Mouse (Mus musculus) kidney, adult 2 months (tissue): ENCODE data around the gene Spag5. TPM values are rescaled to one million over a fixed set of nuclear protein-coding genes. Genes with fewer than 3 reads are reported as not detected.

Experiments
- DNase-seq: peaks from one replicate; pipeline ENCODE4 v3.0.0; 2021
- H3K27ac ChIP-seq: fragments of 200-500 bp; 2 replicates; pipeline ENCODE4 v1.5.1; 2012; ENCODE audit warnings: low read depth, low read length, control low read depth, inconsistent platforms; ENCODE audit not compliant: insufficient read depth
- H3K27me3 ChIP-seq: fragments of 200-500 bp; replicated peaks from 2 replicates; pipeline ENCODE4 v1.6.1; 2012; ENCODE audit warnings: mild to moderate bottlenecking, moderate library complexity, low read length, inconsistent platforms; ENCODE audit not compliant: control insufficient read depth, insufficient read depth
- H3K36me3 ChIP-seq: fragments of 200-500 bp; 2 replicates; pipeline ENCODE4 v1.6.1; 2012; ENCODE audit warnings: mild to moderate bottlenecking, moderate library complexity, low read length, inconsistent platforms; ENCODE audit not compliant: control insufficient read depth, insufficient read depth
- H3K4me1 ChIP-seq: fragments of 200-500 bp; 2 replicates; pipeline ENCODE4 v1.6.1; 2011; ENCODE audit warnings: low read length; ENCODE audit not compliant: control insufficient read depth, insufficient read depth
- H3K4me3 ChIP-seq: fragments of 200-500 bp; 2 replicates; pipeline ENCODE4 v1.5.1; 2011; ENCODE audit warnings: mild to moderate bottlenecking, low read depth, low read length, control low read depth; ENCODE audit not compliant: insufficient read depth
- CTCF ChIP-seq: fragments of 200-500 bp; conservative IDR thresholded peaks from 2 replicates; pipeline ENCODE4 v1.5.1; 2011; ENCODE audit warnings: low read depth, mild to moderate bottlenecking, control low read depth, low read length, moderate library complexity, mixed read lengths; ENCODE audit not compliant: insufficient read depth, insufficient read length
- POLR2A ChIP-seq: fragments of 200-500 bp; IDR thresholded peaks from one replicate; pipeline ENCODE4 v1.6.1; 2011; ENCODE audit warnings: low read depth, low read length, control low read depth
- WGBS: fragments of 180-500 bp; shearing (Covaris S2); methylation state at CpG from one replicate; pipeline ENCODE4 v1.1.7; 2018; 5-methylcytosine and 5-hydroxymethylcytosine counted together
- polyA plus RNA-seq: library from polyadenylated mRNA; depleted of rRNA; stranded (reverse); fragments of >200 nt; gene quantifications from 2 replicates; pipeline ENCODE4 v1.2.3, GENCODE M21; 2012

Gene Spag5
- polyA plus RNA-seq, 1 experiment: 15.0 TPM

GRCm38 (mm10) chr11:78324000-78324785 lies 22.9 kb downstream of the Spag5 start:
- Histone ChIP-seq H3K27ac (no peak overlapping the region), H3K27me3 (no peaks in the 10 kb centered on the region), H3K4me1 (peaks cover 12% of the 10 kb centered on the region; the same call in 1 of the 2 replicates), H3K36me3 (no peaks in the 10 kb centered on the region), H3K4me3 (no peak overlapping the region)
- TF ChIP-seq CTCF (no peak), POLR2A (no peak)
- 94% methylated on average over 15 of the region's 15 CpGs for WGBS
- no peak for DNase-seq

DNA sequence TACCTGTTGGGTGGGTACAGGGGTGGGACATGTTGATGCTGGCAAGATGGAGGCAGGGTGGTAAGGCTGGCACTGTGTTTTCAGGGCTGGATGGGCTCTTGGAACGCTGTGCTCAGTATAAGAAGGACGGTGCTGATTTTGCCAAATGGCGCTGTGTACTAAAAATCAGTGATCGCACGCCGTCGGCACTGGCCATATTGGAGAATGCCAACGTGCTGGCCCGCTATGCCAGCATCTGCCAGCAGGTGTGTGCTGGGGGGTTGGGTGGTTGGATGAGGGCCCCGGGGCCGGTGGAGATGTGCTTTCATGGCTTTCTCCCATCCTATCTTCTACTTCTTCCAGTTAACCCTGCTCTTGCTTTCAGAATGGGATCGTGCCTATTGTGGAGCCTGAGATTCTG lies 23.6 kb downstream of the Spag5 start:
- no peak overlapping the region for H3K27ac ChIP-seq
- WGBS: 95% methylated on average over 12 of the region's 12 CpGs
- no peak for DNase-seq
- H3K36me3 ChIP-seq: no peaks in the 10 kb centered on the region
- H3K4me3 ChIP-seq: no peak overlapping the region
- peaks cover 12% of the 10 kb centered on the region; the same call in 1 of the 2 replicates for H3K4me1 ChIP-seq
- no peak for TF ChIP-seq POLR2A
- no peak for TF ChIP-seq CTCF
- H3K27me3 ChIP-seq: no peaks in the 10 kb centered on the region

GRCm38 (mm10) chr11:78327215-78327614 lies 25.9 kb downstream of the Spag5 start:
- WGBS: 91% methylated on average over 4 of the region's 4 CpGs

GRCm38 (mm10) chr11:78327634-78328511 lies 26.5 kb downstream of the Spag5 start, which contains the start of gene Pigs:
Pigs (plus strand) TSS chr11:78328415.
- 9% methylated on average over 37 of the region's 37 CpGs for WGBS
- H3K4me1 ChIP-seq: peaks cover 9% of the 10 kb centered on the region; the same call in 1 of the 2 replicates
- H3K4me3 ChIP-seq: peak within 1 kb of the TSS; percentile 83
- TF ChIP-seq CTCF (no peak), POLR2A (peak; percentile 7)
- peak within 1 kb of the TSS; percentile 34; the same call in 1 of the 2 replicates for H3K27ac ChIP-seq
- DNase-seq: peak; percentile 99
- H3K27me3 ChIP-seq: no peaks in the 10 kb centered on the region
- H3K36me3 ChIP-seq: no peaks in the 10 kb centered on the region

More at GRCm38 (mm10) chr11:78327215-78327614, 25.9 kb downstream of the Spag5 start:
- Histone ChIP-seq H3K4me1 (peaks cover 12% of the 10 kb centered on the region; the same call in 1 of the 2 replicates), H3K27me3 (no peaks in the 10 kb centered on the region), H3K4me3 (no peak overlapping the region), H3K36me3 (no peaks in the 10 kb centered on the region), H3K27ac (no peak overlapping the region)
- TF ChIP-seq POLR2A (no peak), CTCF (no peak)
- no peak for DNase-seq

GRCm38 (mm10) chr11:78328512-78329056 lies 27.3 kb downstream of the Spag5 start:
- 0 out of 2 replicates have a peak, but pooled peaks cover 4% of the 10 kb centered on the region for H3K4me1 ChIP-seq
- H3K36me3 ChIP-seq: no peaks in the 10 kb centered on the region
- no peak overlapping the region for H3K27ac ChIP-seq
- WGBS: 1% methylated on average over 41 of the region's 41 CpGs
- peak overlapping the region; percentile 83 for H3K4me3 ChIP-seq
- TF ChIP-seq CTCF: no peak
- TF ChIP-seq POLR2A: no peak
- no peak for DNase-seq
- H3K27me3 ChIP-seq: no peaks in the 10 kb centered on the region

DNA sequence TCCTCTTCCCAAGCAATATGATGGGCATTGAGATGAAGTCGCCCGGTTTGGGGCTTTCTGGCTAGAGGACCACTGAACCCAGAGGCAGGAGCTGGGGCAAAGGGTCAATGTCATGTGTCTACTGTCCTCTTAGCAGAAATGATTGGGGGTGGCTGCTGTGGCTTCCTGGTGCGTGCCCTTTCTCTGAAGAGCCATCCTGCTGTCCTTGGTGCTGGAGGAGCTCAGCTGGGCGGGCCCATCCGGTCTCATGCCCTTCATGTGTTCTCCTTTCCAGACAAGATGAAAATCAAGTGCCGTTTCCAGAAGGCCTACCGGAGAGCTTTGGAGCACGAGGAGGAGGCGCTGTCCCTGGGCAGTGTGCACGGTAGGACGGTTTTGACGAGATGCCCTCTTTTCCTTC lies 31.3 kb downstream of the Spag5 start:
- no peak overlapping the region for H3K27ac ChIP-seq
- WGBS: 83% methylated on average over 12 of the region's 12 CpGs
- no peaks in the 10 kb centered on the region for H3K27me3 ChIP-seq
- H3K36me3 ChIP-seq: no peaks in the 10 kb centered on the region
- no peak overlapping the region for H3K4me3 ChIP-seq
- H3K4me1 ChIP-seq: 0 out of 2 replicates have a peak, but pooled peaks cover 4% of the 10 kb centered on the region
- DNase-seq: no peak
- no peak for TF ChIP-seq POLR2A
- TF ChIP-seq CTCF: no peak

DNA sequence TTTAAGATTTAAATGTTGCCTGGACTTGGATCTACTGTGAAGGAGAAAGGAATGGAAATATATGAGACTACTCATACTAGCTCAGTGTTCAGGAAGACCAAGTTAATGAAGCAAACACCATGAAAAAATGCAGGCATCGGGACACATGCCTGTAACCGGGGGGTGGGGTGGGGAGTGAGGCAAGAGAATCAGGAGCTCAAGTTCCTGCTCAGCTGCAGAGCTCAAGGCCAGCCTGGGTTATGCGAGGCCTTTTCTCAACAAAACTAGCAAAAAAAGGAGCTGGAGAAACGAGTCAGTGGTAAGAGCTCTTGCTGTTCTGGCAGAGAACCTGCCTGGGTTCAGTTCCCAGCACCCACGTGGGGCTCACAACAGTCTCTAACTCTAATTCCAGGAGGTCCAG lies 32.7 kb downstream of the Spag5 start:
- DNase-seq: no peak
- WGBS: 74% methylated on average over 5 of the region's 5 CpGs
- H3K36me3 ChIP-seq: no peaks in the 10 kb centered on the region
- 0 out of 2 replicates have a peak, but pooled peaks cover 2% of the 10 kb centered on the region for H3K4me1 ChIP-seq
- H3K27me3 ChIP-seq: no peaks in the 10 kb centered on the region
- TF ChIP-seq CTCF: no peak
- TF ChIP-seq POLR2A: no peak
- H3K4me3 ChIP-seq: no peak overlapping the region
- H3K27ac ChIP-seq: no peak overlapping the region
